10 mouse cellular contexts compared by ENCODE assay signal in the genomic region with DNA sequence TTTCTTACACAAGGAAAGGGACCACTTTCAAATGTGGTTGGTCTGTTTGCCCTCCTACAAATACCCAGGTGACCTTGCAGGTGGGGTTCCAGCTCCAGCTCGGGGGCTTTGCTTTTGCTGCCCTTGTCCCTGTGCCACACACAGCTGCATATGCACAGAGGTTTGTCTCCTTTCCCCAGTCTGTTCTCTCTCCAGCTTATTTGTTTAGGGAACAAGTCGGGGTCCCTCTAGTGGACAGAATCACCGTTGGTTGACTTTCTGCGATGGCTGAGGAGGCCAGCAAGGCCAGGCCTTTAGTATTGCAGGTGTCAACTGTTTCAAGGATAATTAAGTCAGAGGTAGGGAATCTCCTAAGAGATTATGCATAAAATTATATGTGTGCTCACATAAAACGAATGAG. TPM values are rescaled to one million over a fixed set of nuclear protein-coding genes. Genes with fewer than 3 reads are reported as not detected.
A peak's percentile ranks its signal among the peaks of the same experiment; 100 is the strongest.
DNase-seq lines count a peak whose midpoint lies in the region; ATAC-seq and TF ChIP-seq lines count a peak whose summit lies in the region.
"Had no signal": no experiment of that assay in that cellular context is flagged by ENCODE, and none has a peak within 500 bp of the region (broad histone marks: within the 10 kb centered on the region; RNA-seq: fewer than 3 reads in every experiment).

No protein-coding gene starts in this region.

- no peaks in the 10 kb centered on the region for H3K27me3 ChIP-seq in embryonic facial prominence, embryonic 11.5 days (ENCODE audit: control insufficient read depth, insufficient read depth, low read length)
- no peaks in the 10 kb centered on the region for H3K27me3 ChIP-seq in hindbrain, embryonic 16.5 days (replicated peaks; ENCODE audit: control insufficient read depth, insufficient read depth, low read length)
- no peaks in the 10 kb centered on the region for H3K27me3 ChIP-seq in limb, embryonic 10.5 days (ENCODE audit: low read depth, poor library complexity, severe bottlenecking)
- H3K27me3 ChIP-seq in neural tube, embryonic 11.5 days (ENCODE audit: control insufficient read depth, insufficient read depth, low read length), result no peaks in the 10 kb centered on the region
- H3K27me3 ChIP-seq: embryonic facial prominence, embryonic 13.5 days; limb, embryonic 13.5 days had no signal

- H3K27ac ChIP-seq in bone marrow, adult 2 months (ENCODE audit: control insufficient read depth, insufficient read depth, low read depth, low read length, poor library complexity), result no peak overlapping the region
- H3K27ac ChIP-seq in embryonic facial prominence, embryonic 11.5 days (replicated peaks; ENCODE audit: low read depth, low read length), result no peak overlapping the region
- no peak overlapping the region for H3K27ac ChIP-seq in hindbrain, embryonic 16.5 days (ENCODE audit: low read depth, low read length)
- H3K27ac ChIP-seq in limb, embryonic 10.5 days, result no peak overlapping the region
- no peak overlapping the region for H3K27ac ChIP-seq in neural tube, embryonic 11.5 days (ENCODE audit: low read depth, low read length)
- H3K27ac ChIP-seq: embryonic facial prominence, embryonic 13.5 days; limb, embryonic 13.5 days had no signal

- no peaks in the 10 kb centered on the region for H3K4me1 ChIP-seq in bone marrow, adult 2 months (ENCODE audit: control insufficient read depth, insufficient read depth, low read length)
- H3K4me1 ChIP-seq in embryonic facial prominence, embryonic 11.5 days (ENCODE audit: control insufficient read depth, insufficient read depth, low read length), result no peaks in the 10 kb centered on the region
- H3K4me1 ChIP-seq in hindbrain, embryonic 16.5 days (ENCODE audit: control insufficient read depth, insufficient read depth, low read depth, low read length), result no peaks in the 10 kb centered on the region
- H3K4me1 ChIP-seq in limb, embryonic 10.5 days, result peaks cover 11% of the 10 kb centered on the region; the same call in 1 of the 2 replicates
- no peaks in the 10 kb centered on the region for H3K4me1 ChIP-seq in neural tube, embryonic 11.5 days (ENCODE audit: control insufficient read depth, insufficient read depth, low read length)
- H3K4me1 ChIP-seq: embryonic facial prominence, embryonic 13.5 days had no signal

- H3K4me3 ChIP-seq in bone marrow, adult 2 months (replicated peaks; ENCODE audit: control insufficient read depth, low read depth, low read length), result no peak overlapping the region
- H3K4me3 ChIP-seq in embryonic facial prominence, embryonic 11.5 days (ENCODE audit: low read depth, low read length), result no peak overlapping the region
- H3K4me3 ChIP-seq in hindbrain, embryonic 16.5 days (ENCODE audit: low read length), result no peak overlapping the region
- no peak overlapping the region for H3K4me3 ChIP-seq in limb, embryonic 10.5 days
- no peak overlapping the region for H3K4me3 ChIP-seq in neural tube, embryonic 11.5 days (ENCODE audit: low read depth, low read length)
- H3K4me3 ChIP-seq: embryonic facial prominence, embryonic 13.5 days; limb, embryonic 13.5 days had no signal

- no peak for ATAC-seq in embryonic facial prominence, embryonic 11.5 days (replicated peaks; ENCODE audit: insufficient number of reproducible peaks, low FRiP score, low TSS enrichment, low read depth)
- ATAC-seq in hindbrain, embryonic 16.5 days, result peak; percentile 56; the same call in 1 of the 2 replicates
- no peak for ATAC-seq in neural tube, embryonic 11.5 days (ENCODE audit: insufficient read depth, low FRiP score, low TSS enrichment)

- TF ChIP-seq CTCF in bone marrow, adult 2 months (IDR thresholded peaks at IDR 0.05; ENCODE audit: control insufficient read depth, insufficient read depth, low read length), result peak; percentile 46; the same call in 1 of the 2 replicates

- no peak overlapping the region for H3K9ac ChIP-seq in embryonic facial prominence, embryonic 11.5 days (replicated peaks; ENCODE audit: low read length)
- no peak overlapping the region for H3K9ac ChIP-seq in hindbrain, embryonic 16.5 days (ENCODE audit: low read depth, low read length)
- H3K9ac ChIP-seq in neural tube, embryonic 11.5 days (ENCODE audit: low read length), result no peak overlapping the region
- H3K9ac ChIP-seq: embryonic facial prominence, embryonic 13.5 days; limb, embryonic 13.5 days had no signal

- WGBS in bone marrow, adult 2 months, result 15% methylated on average over 5 of the region's 5 CpGs
- 9% methylated on average over 5 of the region's 5 CpGs for WGBS in embryonic facial prominence, embryonic 11.5 days
- 9% methylated on average over 5 of the region's 5 CpGs for WGBS in hindbrain, embryonic 16.5 days
- WGBS in limb, embryonic 10.5 days, result 9% methylated on average over 5 of the region's 5 CpGs
- 15% methylated on average over 5 of the region's 5 CpGs for WGBS in neural tube, embryonic 11.5 days

- no peaks in the 10 kb centered on the region for H3K36me3 ChIP-seq in embryonic facial prominence, embryonic 11.5 days (replicated peaks; ENCODE audit: control insufficient read depth, insufficient read depth, low read depth, low read length)
- no peaks in the 10 kb centered on the region for H3K36me3 ChIP-seq in hindbrain, embryonic 16.5 days (ENCODE audit: control insufficient read depth, insufficient read depth, low read length)
- H3K36me3 ChIP-seq in limb, embryonic 10.5 days, result peaks cover 9% of the 10 kb centered on the region
- peaks cover 2% of the 10 kb centered on the region; the same call in 1 of the 2 replicates for H3K36me3 ChIP-seq in neural tube, embryonic 11.5 days (ENCODE audit: control insufficient read depth, insufficient read depth, low read length)

- TF ChIP-seq POLR2A in bone marrow, adult 2 months (IDR thresholded peaks at IDR 0.05; ENCODE audit: borderline replicate concordance, control insufficient read depth, low read depth, low read length), result no peak

- H3K9me3 ChIP-seq in embryonic facial prominence, embryonic 11.5 days (replicated peaks; ENCODE audit: control insufficient read depth, low read length), result no peaks in the 10 kb centered on the region
- H3K9me3 ChIP-seq in hindbrain, embryonic 16.5 days (ENCODE audit: control insufficient read depth, low read length), result no peaks in the 10 kb centered on the region
- H3K9me3 ChIP-seq in limb, embryonic 10.5 days (replicated peaks), result no peaks in the 10 kb centered on the region
- no peaks in the 10 kb centered on the region for H3K9me3 ChIP-seq in neural tube, embryonic 11.5 days (ENCODE audit: control insufficient read depth, low read length)
- H3K9me3 ChIP-seq: embryonic facial prominence, embryonic 13.5 days; limb, embryonic 13.5 days had no signal

- no peak overlapping the region for H3K4me2 ChIP-seq in embryonic facial prominence, embryonic 11.5 days (ENCODE audit: low read depth, low read length)
- no peak overlapping the region for H3K4me2 ChIP-seq in hindbrain, embryonic 16.5 days (ENCODE audit: low read length)
- H3K4me2 ChIP-seq in neural tube, embryonic 11.5 days (ENCODE audit: low read depth), result no peak overlapping the region
- H3K4me2 ChIP-seq: embryonic facial prominence, embryonic 13.5 days; limb, embryonic 13.5 days had no signal

- peak; percentile 40 for DNase-seq in ovary, adult 18-20 months (ENCODE audit: low spot score)
- DNase-seq in ovary, postnatal 10 days (ENCODE audit: low spot score), result no peak
- peak; percentile 80 for DNase-seq in embryonic facial prominence, embryonic 11.5 days (ENCODE audit: low spot score)
- peak; percentile 57 for DNase-seq in limb, embryonic 10.5 days (ENCODE audit: low spot score)
- DNase-seq in neural tube, embryonic 11.5 days (ENCODE audit: low spot score), result peak; percentile 62
- peak; percentile 79 for DNase-seq in thymus, postnatal 14 days

RNA-seq across cellular contexts. Expression of a gene that starts 56.5 kb away (rescaled TPM):
- 2.4 TPM in 1 of 2 replicates, not detected in the other for polyA plus RNA-seq in bone marrow, adult 2 months (2011; ENCODE audit: insufficient read depth, insufficient read length, low replicate concordance, missing spikeins)
- 11.5 and 14.3 TPM in 2 replicates for polyA plus RNA-seq in embryonic facial prominence, embryonic 11.5 days (2014; fragmentation: Nextera tagmentation; extraction: Ambion mirVana)
- 59.2 and 59.9 TPM in 2 replicates for polyA plus RNA-seq in hindbrain, embryonic 16.5 days (2015; fragmentation: Nextera tagmentation; extraction: Ambion mirVana)
- polyA plus RNA-seq in limb, embryonic 10.5 days (2016; fragmentation: Nextera tagmentation; extraction: Ambion mirVana), result 8.3 and 9.0 TPM in 2 replicates
- polyA plus RNA-seq in neural tube, embryonic 11.5 days (2014; fragmentation: Nextera tagmentation; extraction: Ambion mirVana), result 14.2 and 14.7 TPM in 2 replicates
